Mouse (Mus musculus): ENCODE measurements around the gene Borcs6. TPM values are rescaled to one million over a fixed set of nuclear protein-coding genes. Genes with fewer than 3 reads are reported as not detected.
A peak's percentile ranks its signal among the peaks of the same experiment; 100 is the strongest.

The Borcs6 gene
- total RNA-seq, 2 experiments from 2014 or later, result 26.6 to 30.8 TPM

- DNase-seq (ENCODE audit: low spot score in 2 of 2), result peak; percentile 91 to 95
- Histone ChIP-seq H3K27ac (peak overlapping the region; percentile 91), H3K4me3 (peak overlapping the region; percentile 74)
- peak; percentile 91 for TF ChIP-seq CTCF (conservative IDR thresholded peaks at IDR 0.05)
These were observed 23.7 kb upstream of the Borcs6 start for GRCm38 (mm10) chr11:69035849-69036248.

- Histone ChIP-seq H3K4me3 (peak overlapping the region; percentile 74), H3K27ac (peak overlapping the region; percentile 94)
- peak; percentile 87 to 95 for DNase-seq (ENCODE audit: low spot score in 2 of 2)
- TF ChIP-seq CTCF (conservative IDR thresholded peaks at IDR 0.05), result no peak
These were observed 22.9 kb upstream of the Borcs6 start for GRCm38 (mm10) chr11:69036486-69037230.

GRCm38 (mm10) chr11:69037231-69038061, 22.1 kb upstream of the Borcs6 start:
- H3K4me3 ChIP-seq, result peak overlapping the region; percentile 74
- DNase-seq (ENCODE audit: low spot score in 2 of 2), result peak; percentile 87 to 88
- H3K27ac ChIP-seq, result peak overlapping the region; percentile 94
- no peak for TF ChIP-seq CTCF (conservative IDR thresholded peaks at IDR 0.05)

- Histone ChIP-seq H3K27ac (peak overlapping the region; percentile 94; the same call in 1 of the 2 replicates), H3K4me3 (no peak overlapping the region; the same call in 1 of the 2 replicates)
- no peak for TF ChIP-seq CTCF (conservative IDR thresholded peaks at IDR 0.05)
- no peak for DNase-seq (ENCODE audit: low spot score in 2 of 2)
These were observed 21.3 kb upstream of the Borcs6 start for GRCm38 (mm10) chr11:69038173-69038572.

- DNase-seq (ENCODE audit: low spot score in 2 of 2), result peak in 1 of 2 experiments; percentile 70
- peak within 1 kb of the TSS; percentile 63 for H3K4me3 ChIP-seq
- TF ChIP-seq CTCF (conservative IDR thresholded peaks at IDR 0.05), result peak; percentile 52
- no peak within 1 kb of the TSS for H3K27ac ChIP-seq
These were observed 13.8 kb upstream of the Borcs6 start, which contains the start of gene Aurkb for GRCm38 (mm10) chr11:69045531-69046394. Aurkb (plus strand) TSS chr11:69045647.

- no peak for DNase-seq (ENCODE audit: low spot score in 2 of 2)
- Histone ChIP-seq H3K4me3 (no peak overlapping the region; the same call in 1 of the 2 replicates), H3K27ac (no peak overlapping the region)
- TF ChIP-seq CTCF (conservative IDR thresholded peaks at IDR 0.05), result no peak
These were observed 13.1 kb upstream of the Borcs6 start for GRCm38 (mm10) chr11:69046395-69046774.

GRCm38 (mm10) chr11:69047592-69047991, 11.9 kb upstream of the Borcs6 start:
- H3K4me3 ChIP-seq, result no peak overlapping the region
- no peak for DNase-seq (ENCODE audit: low spot score in 2 of 2)
- no peak for TF ChIP-seq CTCF (conservative IDR thresholded peaks at IDR 0.05)
- H3K27ac ChIP-seq, result no peak overlapping the region

- TF ChIP-seq CTCF (conservative IDR thresholded peaks at IDR 0.05), result no peak
- DNase-seq (ENCODE audit: low spot score in 2 of 2), result no peak
- Histone ChIP-seq H3K4me3 (no peak overlapping the region), H3K27ac (no peak overlapping the region)
These were observed 11.4 kb upstream of the Borcs6 start for GRCm38 (mm10) chr11:69048151-69048550.

- no peak overlapping the region for H3K4me3 ChIP-seq
- H3K27ac ChIP-seq, result no peak overlapping the region
- DNase-seq (ENCODE audit: low spot score in 2 of 2), result no peak
- no peak for TF ChIP-seq CTCF (conservative IDR thresholded peaks at IDR 0.05)
These were observed 8.8 kb upstream of the Borcs6 start for GRCm38 (mm10) chr11:69050748-69051147.

- DNase-seq (ENCODE audit: low spot score in 2 of 2), result no peak
- no peak for TF ChIP-seq CTCF (conservative IDR thresholded peaks at IDR 0.05)
These were observed 7.7 kb upstream of the Borcs6 start for GRCm38 (mm10) chr11:69051771-69052170.

GRCm38 (mm10) chr11:69052824-69053421, 6.6 kb upstream of the Borcs6 start:
- no peak overlapping the region for H3K4me3 ChIP-seq
- no peak for TF ChIP-seq CTCF (conservative IDR thresholded peaks at IDR 0.05)
- no peak overlapping the region for H3K27ac ChIP-seq
- DNase-seq (ENCODE audit: low spot score in 2 of 2), result no peak

More at GRCm38 (mm10) chr11:69051771-69052170, 7.7 kb upstream of the Borcs6 start:
- H3K27ac ChIP-seq, result no peak overlapping the region
- no peak overlapping the region for H3K4me3 ChIP-seq

GRCm38 (mm10) chr11:69053848-69054247, 5.7 kb upstream of the Borcs6 start:
- no peak for DNase-seq (ENCODE audit: low spot score in 2 of 2)
- no peak overlapping the region for H3K27ac ChIP-seq
- H3K4me3 ChIP-seq, result no peak overlapping the region
- no peak for TF ChIP-seq CTCF (conservative IDR thresholded peaks at IDR 0.05)

Measured in layer of hippocampus, adult 2 months (tissue).